Mouse (Mus musculus): ENCODE data around the gene Srebf2. TPM values are rescaled to one million over a fixed set of nuclear protein-coding genes. Genes with fewer than 3 reads are reported as not detected.

The Srebf2 gene
- polyA plus RNA-seq, 1 experiment from 2014 or later: 187 TPM

DNA sequence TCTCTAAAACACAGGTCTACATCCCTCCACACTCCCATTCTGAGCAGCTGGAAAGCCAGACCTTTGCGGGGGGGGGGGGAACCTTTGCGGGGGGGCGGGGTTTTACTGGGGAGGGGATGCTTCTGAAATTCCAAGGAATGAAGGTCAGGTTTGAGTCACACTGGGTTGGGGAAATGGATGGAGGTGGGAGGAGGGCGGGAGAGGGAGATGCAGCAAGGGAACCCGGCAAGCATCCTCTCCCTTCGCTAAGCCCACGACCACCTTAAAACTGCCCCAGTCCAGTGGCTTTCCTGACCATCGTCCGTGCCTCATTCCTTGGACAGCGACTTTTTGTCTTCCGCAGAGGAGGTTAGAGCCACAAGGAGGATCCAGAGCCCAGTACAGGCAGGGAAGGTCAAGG is 64.3 kb downstream of the Srebf2 start:
- Histone ChIP-seq H3K4me3 (replicated peaks) (peak overlapping the region; percentile 49), H3K9ac (replicated peaks) (peak overlapping the region; percentile 44; the same call in 1 of the 2 replicates), H3K4me1 (peaks cover 39% of the 10 kb centered on the region), H3K4me2 (peak overlapping the region; percentile 72), H3K36me3 (no peaks in the 10 kb centered on the region), H3K9me3 (replicated peaks) (no peaks in the 10 kb centered on the region), H3K27ac (replicated peaks) (no peak overlapping the region), H3K27me3 (replicated peaks) (peaks cover 91% of the 10 kb centered on the region)
- ATAC-seq (ENCODE audit: low FRiP score): no peak
- under 1% methylated on average over 11 of the region's 11 CpGs for WGBS

DNA sequence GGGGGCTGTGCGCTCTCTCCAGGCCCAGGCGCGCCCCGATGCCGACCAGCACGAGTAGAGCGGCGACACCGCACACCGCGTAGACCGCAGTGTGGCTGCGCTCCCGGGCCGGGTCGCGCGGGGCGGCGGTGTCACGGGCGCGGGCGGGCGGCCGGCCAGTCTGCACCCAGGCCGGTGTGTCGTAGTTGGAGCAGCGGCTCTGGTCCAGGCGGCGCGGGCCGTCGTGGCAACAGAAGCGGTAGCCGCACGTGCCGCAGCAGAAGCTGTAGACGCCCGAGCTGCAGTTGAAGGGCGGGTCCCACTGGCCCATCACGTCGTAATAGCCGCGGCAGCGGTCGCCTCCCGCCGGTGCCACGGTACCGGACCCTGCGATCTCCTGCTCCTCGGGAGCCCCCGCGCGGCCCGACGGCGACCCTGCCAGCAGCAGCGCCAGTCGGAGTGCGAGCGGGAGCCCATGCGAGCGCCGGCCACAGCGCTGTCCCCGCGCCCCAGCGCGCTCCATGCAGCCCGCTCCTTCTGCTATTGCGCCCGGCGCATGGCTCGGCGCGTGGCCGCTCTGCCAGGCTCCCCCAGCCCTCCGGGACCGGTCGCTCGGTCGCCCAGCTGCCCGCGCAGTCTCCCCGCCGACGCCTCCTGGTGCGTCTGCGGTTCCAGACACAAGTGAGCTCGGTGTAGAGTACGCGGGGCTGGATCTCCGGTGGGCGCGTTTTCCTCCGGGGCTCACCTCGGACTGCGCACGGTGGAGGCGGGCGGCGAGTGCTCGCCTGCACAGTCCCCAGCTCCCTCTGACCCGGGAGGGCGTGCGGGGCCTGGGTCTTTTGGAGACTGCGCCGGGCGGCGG is 65.2 kb downstream of the Srebf2 start:
- Histone ChIP-seq H3K27ac (replicated peaks) (no peak overlapping the region; the same call in 1 of the 2 replicates), H3K9me3 (replicated peaks) (no peaks in the 10 kb centered on the region), H3K9ac (replicated peaks) (peak overlapping the region; percentile 44), H3K4me1 (peaks cover 39% of the 10 kb centered on the region), H3K4me2 (peak overlapping the region; percentile 72), H3K36me3 (no peaks in the 10 kb centered on the region), H3K27me3 (replicated peaks) (peaks cover 88% of the 10 kb centered on the region), H3K4me3 (replicated peaks) (peak overlapping the region; percentile 49)
- peak; percentile 56 for ATAC-seq (ENCODE audit: low FRiP score)
- under 1% methylated on average over 103 of the region's 112 CpGs for WGBS

DNA sequence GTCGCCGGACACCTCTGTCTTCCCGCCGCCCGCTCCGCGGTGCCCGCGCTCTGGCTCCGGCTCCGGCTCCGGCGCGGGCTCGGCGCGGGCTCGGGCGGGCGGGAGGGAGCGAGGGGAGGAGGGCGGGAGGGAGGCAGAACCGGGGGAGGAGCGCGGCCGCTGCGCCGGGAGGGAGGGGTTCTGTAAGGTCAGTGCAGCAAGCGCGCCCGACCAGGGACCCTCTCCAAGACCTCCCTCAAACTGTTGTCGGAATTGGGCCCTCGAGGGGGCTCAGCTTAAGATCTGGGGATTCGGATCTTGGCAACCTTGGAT is 65.7 kb downstream of the Srebf2 start, which contains the start of gene Shisa8:
Shisa8 (minus strand) TSS at position 64 of the 312 bp plus-strand sequence.
- H3K27ac ChIP-seq (replicated peaks): no peak within 1 kb of the TSS; the same call in 1 of the 2 replicates
- H3K4me1 ChIP-seq: peaks cover 35% of the 10 kb centered on the region
- H3K9me3 ChIP-seq (replicated peaks): no peaks in the 10 kb centered on the region
- peak; percentile 39 for ATAC-seq (ENCODE audit: low FRiP score)
- H3K27me3 ChIP-seq (replicated peaks): peaks cover 85% of the 10 kb centered on the region
- WGBS: 0% methylated on average over 22 of the region's 34 CpGs
- peak within 1 kb of the TSS; percentile 49 for H3K4me3 ChIP-seq (replicated peaks)
- H3K36me3 ChIP-seq: no peaks in the 10 kb centered on the region
- H3K4me2 ChIP-seq: peak within 1 kb of the TSS; percentile 72
- peak within 1 kb of the TSS; percentile 44 for H3K9ac ChIP-seq (replicated peaks)

DNA sequence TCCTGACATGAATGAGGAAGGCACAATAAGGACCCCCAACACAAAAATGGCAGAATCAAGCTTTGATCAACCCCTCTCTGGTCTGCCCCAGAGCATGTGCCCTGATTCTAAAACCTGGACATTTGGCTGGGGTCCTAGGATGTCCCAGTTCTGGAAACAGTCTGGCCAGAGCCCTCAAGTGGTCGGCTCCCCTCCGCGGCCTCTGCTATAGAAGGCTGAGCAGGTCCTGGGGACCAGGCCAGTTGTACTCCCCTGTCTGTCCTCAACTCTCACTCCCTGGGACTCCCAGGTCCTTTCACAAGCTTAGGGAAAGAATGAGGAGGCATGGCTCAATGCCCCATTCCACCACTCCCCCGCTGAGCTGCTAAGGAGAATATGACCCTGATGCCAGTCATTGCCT is 66.2 kb downstream of the Srebf2 start:
- Histone ChIP-seq H3K36me3 (no peaks in the 10 kb centered on the region), H3K4me3 (replicated peaks) (0 out of 2 replicates have a peak overlapping the region, but pooled peaks have one; percentile 49), H3K9ac (replicated peaks) (0 out of 2 replicates have a peak overlapping the region, but pooled peaks have one; percentile 44), H3K9me3 (replicated peaks) (no peaks in the 10 kb centered on the region), H3K27me3 (replicated peaks) (peaks cover 79% of the 10 kb centered on the region), H3K4me2 (peak overlapping the region; percentile 72; the same call in 1 of the 2 replicates), H3K4me1 (peaks cover 32% of the 10 kb centered on the region), H3K27ac (replicated peaks) (no peak overlapping the region)
- no peak for ATAC-seq (ENCODE audit: low FRiP score)
- 6% methylated on average over 4 of the region's 4 CpGs for WGBS

DNA sequence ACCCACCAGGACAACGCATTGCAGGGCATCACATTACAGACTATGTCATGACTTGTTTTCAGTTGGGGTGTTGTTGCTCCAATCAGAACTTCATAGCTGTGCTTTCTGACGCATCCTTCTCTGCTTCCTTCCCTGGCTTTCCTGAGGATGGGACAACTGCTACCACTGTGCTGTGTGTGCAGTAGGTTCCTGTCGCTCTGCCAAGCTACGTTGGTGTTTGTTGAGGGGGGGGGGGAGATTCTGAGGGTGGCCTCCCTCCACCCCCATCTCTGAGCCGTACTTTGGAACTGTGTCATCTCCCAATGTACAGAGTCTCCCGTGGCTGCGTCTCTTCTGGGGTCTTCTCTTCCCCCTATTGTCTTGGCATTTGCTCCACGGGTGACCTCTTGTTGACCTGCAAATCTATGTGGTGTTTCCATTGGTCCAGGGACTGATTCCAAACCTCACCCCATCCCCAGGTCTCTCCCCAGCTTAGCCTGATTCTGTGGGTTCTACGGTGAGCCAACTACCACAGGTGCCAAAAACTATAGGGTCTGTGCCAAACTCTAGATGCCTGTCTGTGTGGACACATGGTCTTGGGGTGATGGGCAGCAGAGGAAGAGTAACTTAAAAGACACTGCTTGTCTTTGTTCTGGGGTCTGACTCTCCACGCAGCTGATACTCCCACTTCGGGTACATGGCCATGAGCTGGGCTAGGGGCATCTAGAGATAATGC is 68.5 kb downstream of the Srebf2 start:
- H3K9ac ChIP-seq (replicated peaks): no peak overlapping the region
- no peak overlapping the region for H3K27ac ChIP-seq (replicated peaks)
- H3K9me3 ChIP-seq (replicated peaks): no peaks in the 10 kb centered on the region
- no peak for ATAC-seq (ENCODE audit: low FRiP score)
- H3K4me1 ChIP-seq: peaks cover 32% of the 10 kb centered on the region
- H3K4me2 ChIP-seq: no peak overlapping the region
- peaks cover 59% of the 10 kb centered on the region for H3K27me3 ChIP-seq (replicated peaks)
- 37% methylated on average over 11 of the region's 11 CpGs for WGBS
- no peak overlapping the region for H3K4me3 ChIP-seq (replicated peaks)
- no peaks in the 10 kb centered on the region for H3K36me3 ChIP-seq

DNA sequence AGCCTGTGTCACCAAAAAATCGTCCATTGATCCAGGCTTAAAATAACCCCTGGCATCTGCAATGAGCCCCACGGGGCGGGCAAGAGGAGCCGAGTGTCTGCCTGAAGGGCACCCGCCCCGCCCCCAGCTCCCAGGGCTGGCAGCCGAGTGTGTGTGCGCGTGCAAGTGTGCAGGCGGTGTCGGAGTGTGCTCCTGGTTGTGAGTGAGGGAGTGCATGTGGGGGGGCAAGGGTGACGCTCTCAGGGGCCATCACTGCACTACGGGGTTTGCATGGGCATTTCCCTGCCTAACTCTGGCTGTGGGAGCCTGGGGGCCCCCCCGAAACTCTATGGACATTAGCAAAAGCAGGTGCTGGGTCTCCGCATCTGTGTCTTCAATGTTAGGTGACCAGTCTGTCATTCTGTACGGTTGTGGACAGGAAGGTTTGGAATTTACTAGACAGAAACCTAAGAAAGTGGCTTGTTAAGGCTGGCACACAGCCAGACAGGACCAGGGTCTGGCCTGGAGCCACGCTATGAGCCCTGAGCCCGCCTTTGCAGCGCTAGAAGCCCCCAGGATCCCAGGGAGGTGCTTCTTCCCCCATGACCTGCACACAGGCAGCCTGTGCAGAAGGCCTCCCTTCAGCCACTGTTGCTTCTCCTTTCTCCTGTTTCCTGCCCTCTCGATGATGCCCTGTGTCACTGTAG is 69.3 kb downstream of the Srebf2 start:
- WGBS: 50% methylated on average over 20 of the region's 20 CpGs

DNA sequence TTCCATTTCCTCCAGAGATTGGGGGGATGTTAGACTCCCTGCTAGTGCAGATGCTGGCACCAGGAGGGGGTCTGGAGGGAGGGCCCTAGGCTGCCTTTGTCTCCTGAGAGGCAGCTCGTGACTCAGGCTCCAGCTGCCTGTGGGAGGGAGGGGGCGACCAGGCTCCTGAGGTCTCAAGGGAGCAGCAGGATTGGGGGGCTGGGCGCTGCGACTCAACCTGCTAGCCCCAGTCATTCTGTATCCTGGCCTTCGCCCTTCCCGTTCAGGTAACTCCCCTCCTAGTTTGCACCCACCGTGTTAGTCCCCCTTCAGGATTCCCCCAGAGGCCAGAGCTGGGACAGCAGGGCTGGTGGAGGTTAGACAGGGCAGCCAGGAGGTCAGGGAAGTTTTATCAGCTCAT is 70.1 kb downstream of the Srebf2 start:
- peaks cover 45% of the 10 kb centered on the region for H3K27me3 ChIP-seq (replicated peaks)

More for the DNA sequence above, 69.3 kb downstream of the Srebf2 start:
- Histone ChIP-seq H3K4me2 (no peak overlapping the region), H3K4me1 (peaks cover 32% of the 10 kb centered on the region), H3K9ac (replicated peaks) (no peak overlapping the region; the same call in 1 of the 2 replicates), H3K9me3 (replicated peaks) (no peaks in the 10 kb centered on the region), H3K27ac (replicated peaks) (no peak overlapping the region), H3K27me3 (replicated peaks) (peaks cover 52% of the 10 kb centered on the region), H3K4me3 (replicated peaks) (no peak overlapping the region), H3K36me3 (no peaks in the 10 kb centered on the region)
- ATAC-seq (ENCODE audit: low FRiP score): no peak

DNA sequence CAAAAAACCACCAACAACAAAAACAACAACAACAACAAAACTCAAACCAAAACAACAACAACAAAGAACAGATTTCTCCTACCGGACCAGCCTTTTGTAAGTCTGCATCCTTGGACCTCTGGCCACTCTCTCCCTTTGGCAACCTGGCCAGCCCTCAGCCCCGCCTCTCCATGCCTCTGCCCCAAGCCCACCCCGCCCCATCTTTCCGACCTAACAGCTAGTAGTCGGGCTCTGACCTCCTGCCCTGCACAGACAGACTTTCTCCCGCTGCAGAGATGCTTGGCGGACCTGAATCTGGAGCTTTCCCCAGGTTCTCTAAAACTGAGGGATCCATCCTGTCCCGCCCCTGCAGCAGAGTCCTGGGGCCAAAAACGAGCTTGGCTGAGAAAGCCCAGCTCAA is 71.0 kb downstream of the Srebf2 start:
- peaks cover 38% of the 10 kb centered on the region for H3K27me3 ChIP-seq (replicated peaks)
- H3K27ac ChIP-seq (replicated peaks): no peak overlapping the region
- H3K9ac ChIP-seq (replicated peaks): no peak overlapping the region
- no peak for ATAC-seq (ENCODE audit: low FRiP score)
- H3K36me3 ChIP-seq: no peaks in the 10 kb centered on the region
- no peaks in the 10 kb centered on the region for H3K9me3 ChIP-seq (replicated peaks)
- 30% methylated on average over 9 of the region's 9 CpGs for WGBS
- H3K4me3 ChIP-seq (replicated peaks): no peak overlapping the region
- no peak overlapping the region for H3K4me2 ChIP-seq
- H3K4me1 ChIP-seq: peaks cover 15% of the 10 kb centered on the region

More for the DNA sequence above, 70.1 kb downstream of the Srebf2 start:
- no peak for ATAC-seq (ENCODE audit: low FRiP score)
- no peak overlapping the region for H3K27ac ChIP-seq (replicated peaks)
- no peaks in the 10 kb centered on the region for H3K9me3 ChIP-seq (replicated peaks)
- no peak overlapping the region for H3K4me2 ChIP-seq
- peaks cover 24% of the 10 kb centered on the region for H3K4me1 ChIP-seq
- no peak overlapping the region for H3K9ac ChIP-seq (replicated peaks)
- H3K4me3 ChIP-seq (replicated peaks): no peak overlapping the region
- H3K36me3 ChIP-seq: no peaks in the 10 kb centered on the region
- 12% methylated on average over 7 of the region's 7 CpGs for WGBS

DNA sequence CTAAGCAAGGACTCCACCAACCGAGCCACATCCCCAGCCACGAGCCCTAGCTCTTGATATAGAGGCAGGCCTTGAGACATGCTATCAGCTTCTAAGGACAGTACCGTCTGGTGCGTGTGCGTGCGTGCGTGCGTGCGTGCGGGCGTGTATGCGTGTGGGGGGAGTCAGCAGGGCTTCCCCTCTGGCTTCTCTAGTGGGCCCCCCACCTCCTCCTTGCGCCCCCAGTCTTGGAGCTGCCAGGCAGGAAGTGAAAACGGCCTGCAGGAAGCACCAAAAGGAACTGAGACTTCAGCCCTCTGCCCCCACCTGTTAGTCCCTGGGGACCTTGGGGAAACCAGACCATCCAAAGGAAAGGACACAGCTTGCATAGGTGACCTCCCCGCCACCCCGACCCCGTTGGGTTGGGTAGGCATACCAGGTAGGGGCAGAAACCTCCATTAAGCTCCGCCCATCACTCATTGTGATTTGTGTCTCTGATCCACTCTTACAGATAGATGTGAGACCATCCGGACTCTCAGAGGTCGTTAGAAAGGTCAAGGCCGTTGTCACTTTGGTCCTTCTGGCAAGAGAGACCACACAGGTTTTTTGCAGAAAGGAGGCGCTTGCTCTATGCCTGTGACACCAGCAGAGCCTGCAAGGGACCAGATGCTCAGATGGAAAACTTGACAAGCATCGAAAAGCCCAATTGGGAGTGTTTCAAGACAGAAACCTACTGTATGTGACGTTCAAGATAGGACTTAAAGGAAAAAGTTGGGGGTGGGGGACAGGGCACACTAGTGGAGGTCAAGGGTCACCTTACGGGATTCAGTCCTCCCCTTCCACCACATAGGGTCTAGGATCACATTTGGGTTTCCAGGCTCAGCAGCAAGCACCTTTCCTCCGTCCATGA is 72.0 kb downstream of the Srebf2 start:
- 81% methylated on average over 26 of the region's 26 CpGs for WGBS
- H3K27me3 ChIP-seq (replicated peaks): peaks cover 34% of the 10 kb centered on the region
- H3K27ac ChIP-seq (replicated peaks): no peak overlapping the region
- H3K4me2 ChIP-seq: no peak overlapping the region
- no peaks in the 10 kb centered on the region for H3K36me3 ChIP-seq
- no peak for ATAC-seq (ENCODE audit: low FRiP score)
- peaks cover 20% of the 10 kb centered on the region for H3K4me1 ChIP-seq
- H3K9ac ChIP-seq (replicated peaks): no peak overlapping the region
- H3K9me3 ChIP-seq (replicated peaks): no peaks in the 10 kb centered on the region
- H3K4me3 ChIP-seq (replicated peaks): no peak overlapping the region

DNA sequence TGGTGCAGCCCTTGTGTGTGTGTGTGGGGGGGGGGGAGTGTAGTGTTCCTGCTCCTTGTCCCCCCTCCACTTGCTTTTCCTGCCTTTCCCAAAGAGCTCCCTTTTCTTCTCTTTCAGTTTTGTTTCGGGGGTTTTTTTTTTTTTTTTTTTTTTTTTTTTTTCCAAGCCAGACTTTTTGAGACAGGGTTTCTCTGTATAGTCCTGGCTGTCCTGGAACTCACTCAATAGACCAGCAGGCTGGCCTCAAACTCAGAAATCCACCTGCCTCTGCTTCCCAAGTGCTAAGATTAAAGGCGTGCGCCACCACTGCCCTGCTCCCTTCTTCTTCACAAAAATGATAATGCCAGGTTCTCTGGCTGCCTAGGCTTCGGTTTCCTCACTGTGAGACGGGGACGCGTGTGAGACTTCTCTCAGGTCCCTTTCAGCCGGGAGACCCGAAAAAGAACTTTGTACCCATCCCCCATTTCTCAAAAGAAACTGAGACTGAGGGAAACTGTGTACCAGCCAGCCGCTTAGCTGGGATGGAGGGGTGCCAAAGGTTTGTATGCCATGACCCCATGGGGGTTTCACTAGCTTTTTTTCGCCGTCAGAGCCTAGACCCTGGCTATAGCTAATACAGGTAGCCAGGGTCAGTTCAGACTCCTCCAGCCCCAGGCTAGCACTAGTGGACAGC is 73.2 kb downstream of the Srebf2 start:
- H3K36me3 ChIP-seq: no peaks in the 10 kb centered on the region
- ATAC-seq (ENCODE audit: low FRiP score): no peak
- no peak overlapping the region for H3K4me3 ChIP-seq (replicated peaks)
- peaks cover 35% of the 10 kb centered on the region for H3K27me3 ChIP-seq (replicated peaks)
- no peak overlapping the region for H3K9ac ChIP-seq (replicated peaks)
- WGBS: 75% methylated on average over 11 of the region's 12 CpGs
- H3K4me1 ChIP-seq: peaks cover 27% of the 10 kb centered on the region
- H3K9me3 ChIP-seq (replicated peaks): no peaks in the 10 kb centered on the region
- H3K4me2 ChIP-seq: no peak overlapping the region
- H3K27ac ChIP-seq (replicated peaks): no peak overlapping the region
